Mouse (Mus musculus): Measurements from ENCODE around the gene Smurf1. TPM values are rescaled to one million over a fixed set of nuclear protein-coding genes. Genes with fewer than 3 reads are reported as not detected.

Gene Smurf1
- 36.6 and 42.3 TPM in 2 replicates for polyA plus RNA-seq (2012; rRNA removed; ENCODE audit: low replicate concordance)

DNA sequence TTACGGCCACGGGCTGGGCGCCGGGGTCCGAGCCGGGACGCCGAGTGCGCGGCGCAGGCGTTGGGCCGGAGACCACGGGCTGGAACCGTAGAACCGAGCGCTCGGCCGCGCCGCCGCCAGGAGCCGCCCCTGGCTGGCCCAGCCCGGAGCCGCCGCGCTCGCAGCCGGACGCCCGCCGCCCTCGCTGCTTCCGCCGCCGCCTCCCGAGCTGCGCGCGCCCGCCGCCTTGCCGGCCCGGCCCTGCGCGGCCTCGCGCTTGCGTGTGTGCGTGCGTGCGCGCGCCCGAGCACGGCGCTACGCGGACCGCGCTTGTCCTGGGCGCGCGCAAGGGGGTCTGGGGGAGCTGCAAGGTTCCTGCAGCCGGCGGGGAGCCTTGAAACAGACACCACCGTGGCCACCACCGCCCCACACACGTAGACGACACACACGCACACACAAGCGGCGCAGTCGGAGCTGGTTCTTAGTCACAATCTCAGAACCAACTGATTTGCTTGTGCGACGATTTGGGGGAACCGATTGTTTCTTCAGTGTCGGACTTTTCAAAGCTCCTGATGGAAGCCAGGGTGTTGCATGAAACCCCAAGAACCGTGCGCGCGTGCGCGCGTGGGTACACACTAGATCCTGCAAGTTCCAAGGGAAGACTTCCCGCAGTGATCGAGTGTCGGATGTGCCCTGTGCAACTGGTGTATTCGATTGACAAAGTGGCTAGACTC is at the start of gene Smurf1:
Smurf1 (minus strand) TSS at position 209 of the 713 bp plus-strand sequence.

Other genes with a start within 250 kb of the Smurf1 start
- gene Tmem130, start 204.0 kb downstream of the Smurf1 start, polyA plus RNA-seq (2012; rRNA removed; ENCODE audit: low replicate concordance): 0.31 and 0.34 TPM in 2 replicates
- 96.4 and 112 TPM in 2 replicates for gene Trrap, start 198.1 kb downstream of the Smurf1 start, polyA plus RNA-seq (2012; rRNA removed; ENCODE audit: low replicate concordance)
- gene Gm4871, start 66.9 kb upstream of the Smurf1 start, polyA plus RNA-seq (2012; rRNA removed; ENCODE audit: low replicate concordance): not detected in 2 replicates
- not detected in 2 replicates for gene 1700018F24Rik, start 77.1 kb upstream of the Smurf1 start, polyA plus RNA-seq (2012; rRNA removed; ENCODE audit: low replicate concordance)
- 103 and 111 TPM in 2 replicates for gene Arpc1a, start 118.0 kb upstream of the Smurf1 start, polyA plus RNA-seq (2012; rRNA removed; ENCODE audit: low replicate concordance)
- gene Kpna7, start 118.2 kb upstream of the Smurf1 start, polyA plus RNA-seq (2012; rRNA removed; ENCODE audit: low replicate concordance): not detected in 2 replicates
- 586 and 942 TPM in 2 replicates for gene Arpc1b, start 148.4 kb upstream of the Smurf1 start, polyA plus RNA-seq (2012; rRNA removed; ENCODE audit: low replicate concordance)
- 21.0 and 26.7 TPM in 2 replicates for gene Pdap1, start 174.4 kb upstream of the Smurf1 start, polyA plus RNA-seq (2012; rRNA removed; ENCODE audit: low replicate concordance)
- gene Bud31, start 174.5 kb upstream of the Smurf1 start, polyA plus RNA-seq (2012; rRNA removed; ENCODE audit: low replicate concordance): 36.2 and 74.0 TPM in 2 replicates
- gene Ptcd1, start 201.3 kb upstream of the Smurf1 start, polyA plus RNA-seq (2012; rRNA removed; ENCODE audit: low replicate concordance): 13.3 and 13.5 TPM in 2 replicates
- gene Cpsf4, start 201.4 kb upstream of the Smurf1 start, polyA plus RNA-seq (2012; rRNA removed; ENCODE audit: low replicate concordance): 22.3 and 29.3 TPM in 2 replicates
- gene Atp5j2, start 226.2 kb upstream of the Smurf1 start, polyA plus RNA-seq (2012; rRNA removed; ENCODE audit: low replicate concordance): 99.7 and 184 TPM in 2 replicates
- 2.7 and 3.5 TPM in 2 replicates for gene Zkscan14, start 236.0 kb upstream of the Smurf1 start, polyA plus RNA-seq (2012; rRNA removed; ENCODE audit: low replicate concordance)
- gene Zkscan5, start 238.7 kb upstream of the Smurf1 start, polyA plus RNA-seq (2012; rRNA removed; ENCODE audit: low replicate concordance): 3.2 and 5.7 TPM in 2 replicates

All from mammary gland, adult 2 months (tissue).